Mouse (Mus musculus) embryonic facial prominence, embryonic 15.5 days (tissue): ENCODE results near the gene Plekha6. TPM values are rescaled to one million over a fixed set of nuclear protein-coding genes. Genes with fewer than 3 reads are reported as not detected.

ENCODE experiments used
- ATAC-seq: fragments of 200-750 bp; cut with Nextera tagmentation; 2 replicates; pipeline ENCODE4 v1.8.0; 2017; ENCODE audit warnings: low read depth, moderate TSS enrichment; ENCODE audit not compliant: insufficient number of reproducible peaks, low FRiP score, low TSS enrichment
- H3K27ac ChIP-seq: fragments of 300-500 bp; sonication (generic); replicated peaks from 2 replicates; pipeline ENCODE4 v1.5.1; 2015; ENCODE audit warnings: mild to moderate bottlenecking, inconsistent platforms
- H3K27me3 ChIP-seq: fragments of 300-500 bp; sonication (generic); 2 replicates; pipeline ENCODE4 v1.6.1; 2015; ENCODE audit warnings: inconsistent platforms
- H3K36me3 ChIP-seq: fragments of 300-500 bp; sonication (generic); 2 replicates; pipeline ENCODE4 v1.6.1; 2015; ENCODE audit warnings: mild to moderate bottlenecking, inconsistent platforms
- H3K4me1 ChIP-seq: fragments of 300-500 bp; sonication (generic); 2 replicates; pipeline ENCODE4 v1.6.1; 2015; ENCODE audit warnings: inconsistent platforms
- H3K4me2 ChIP-seq: fragments of 300-500 bp; sonication (generic); replicated peaks from 2 replicates; pipeline ENCODE4 v1.6.1; 2015; ENCODE audit warnings: mild to moderate bottlenecking, inconsistent platforms
- H3K4me3 ChIP-seq: fragments of 300-500 bp; sonication (generic); replicated peaks from 2 replicates; pipeline ENCODE4 v1.5.1; 2015; ENCODE audit warnings: mild to moderate bottlenecking, inconsistent platforms
- H3K9ac ChIP-seq: fragments of 300-500 bp; sonication (generic); 2 replicates; pipeline ENCODE4 v1.6.1; 2015; ENCODE audit warnings: inconsistent platforms
- H3K9me3 ChIP-seq: fragments of 300-500 bp; sonication (generic); replicated peaks from 2 replicates; pipeline ENCODE4 v1.6.1; 2016; ENCODE audit warnings: inconsistent platforms
- WGBS: fragments of 180-500 bp; shearing (Covaris S2); methylation state at CpG from one replicate; pipeline ENCODE4 v1.1.7; 2015; 5-methylcytosine and 5-hydroxymethylcytosine counted together
- polyA plus RNA-seq: library from polyadenylated mRNA; unstranded; fragments of >200 nt; fragmentation: Nextera tagmentation; extraction: Ambion mirVana; gene quantifications from 2 replicates; pipeline ENCODE4 v1.2.1, GENCODE M21; 2015

The Plekha6 gene
- polyA plus RNA-seq, result 7.2 and 7.8 TPM in 2 replicates

DNA sequence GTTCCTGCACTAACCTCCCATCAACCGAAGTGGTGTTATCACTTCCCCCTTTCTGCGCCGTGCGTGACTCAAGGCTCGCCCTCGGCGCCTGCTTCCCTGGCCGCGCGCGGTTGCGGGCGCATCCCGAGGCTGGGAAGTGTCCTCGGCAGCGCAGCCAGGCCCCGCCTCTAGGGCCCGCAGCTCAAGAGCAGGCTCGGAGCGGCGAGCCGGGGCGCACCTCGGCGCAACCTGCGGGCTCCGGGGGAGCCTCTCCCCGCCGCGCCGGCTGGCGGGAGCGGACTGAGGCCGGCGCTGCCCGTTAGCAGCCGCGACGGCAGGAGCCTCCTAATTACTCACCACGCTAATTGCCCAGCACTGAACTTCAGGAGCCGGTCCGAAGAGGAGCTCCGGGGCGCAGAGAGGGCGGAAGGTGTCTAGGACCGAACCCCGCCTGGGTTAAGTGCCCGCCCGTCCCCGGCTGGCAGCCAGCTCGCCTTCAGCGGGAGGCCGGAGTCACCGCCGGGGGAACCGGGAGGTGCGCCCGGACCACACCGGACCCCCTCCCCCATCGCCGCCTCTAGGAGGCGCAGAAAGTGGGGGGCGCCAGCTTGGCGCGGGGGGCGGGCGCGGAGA lies at the start of gene Plekha6:
Plekha6 (plus strand) TSS at position 391 of the 612 bp plus-strand sequence.
- peaks cover 41% of the 10 kb centered on the region for H3K27me3 ChIP-seq
- peak; percentile 36; the same call in 1 of the 2 replicates for ATAC-seq
- H3K4me1 ChIP-seq, result peaks cover 26% of the 10 kb centered on the region
- H3K9me3 ChIP-seq, result no peaks in the 10 kb centered on the region
- H3K27ac ChIP-seq, result no peak within 1 kb of the TSS
- H3K4me3 ChIP-seq, result peak within 1 kb of the TSS; percentile 57
- WGBS, result under 1% methylated on average over 68 of the region's 68 CpGs
- no peaks in the 10 kb centered on the region for H3K36me3 ChIP-seq
- peak within 1 kb of the TSS; percentile 26 for H3K9ac ChIP-seq
- H3K4me2 ChIP-seq, result peak within 1 kb of the TSS; percentile 98

DNA sequence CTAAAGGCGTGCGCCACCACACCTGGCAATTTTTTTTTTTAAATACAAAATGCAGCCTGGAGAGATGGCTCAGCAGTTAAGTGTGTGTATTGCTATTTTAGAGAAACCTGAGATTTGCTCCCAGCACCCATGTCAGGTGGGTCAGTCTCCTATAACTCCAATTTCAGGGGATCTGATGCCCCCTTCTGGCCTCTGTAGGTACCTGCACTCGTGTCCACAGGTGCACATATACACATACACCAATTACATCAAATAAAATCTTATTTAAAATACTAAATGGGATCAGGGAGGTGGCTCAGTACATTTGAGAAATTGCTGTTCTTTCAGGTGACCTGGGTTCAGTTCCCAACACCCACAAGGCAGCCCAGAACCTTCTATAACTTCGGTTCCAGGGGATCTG lies 47.9 kb upstream of the Plekha6 start:
- ATAC-seq, result no peak
- no peak overlapping the region for H3K4me2 ChIP-seq
- no peak overlapping the region for H3K9ac ChIP-seq
- H3K9me3 ChIP-seq, result no peaks in the 10 kb centered on the region
- no peaks in the 10 kb centered on the region for H3K27me3 ChIP-seq
- no peaks in the 10 kb centered on the region for H3K36me3 ChIP-seq
- 0 out of 2 replicates have a peak, but pooled peaks cover 12% of the 10 kb centered on the region for H3K4me1 ChIP-seq
- H3K4me3 ChIP-seq, result no peak overlapping the region
- no peak overlapping the region for H3K27ac ChIP-seq
- 90% methylated on average over 4 of the region's 4 CpGs for WGBS

DNA sequence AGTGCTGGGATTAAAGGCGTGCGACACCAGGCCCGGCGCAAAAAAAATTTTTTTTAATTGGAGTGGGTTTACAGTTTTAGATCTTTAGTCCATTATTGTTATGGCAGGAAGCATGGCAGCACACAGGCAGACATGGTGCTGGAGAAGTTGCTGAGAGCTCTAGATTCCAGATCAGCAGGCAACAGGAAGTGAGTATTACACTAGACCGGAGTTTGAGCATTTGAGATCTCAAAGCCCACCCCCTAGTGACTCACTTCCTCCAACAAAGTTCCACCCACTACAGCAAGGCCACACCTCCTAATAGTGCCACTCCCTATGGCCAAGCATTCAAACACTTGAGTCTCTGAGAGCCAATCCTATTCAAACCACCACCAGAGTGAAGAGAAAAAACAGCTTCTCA lies 45.9 kb upstream of the Plekha6 start:
- Histone ChIP-seq H3K4me1 (0 out of 2 replicates have a peak, but pooled peaks cover 12% of the 10 kb centered on the region), H3K27ac (no peak overlapping the region), H3K4me2 (no peak overlapping the region), H3K9me3 (no peaks in the 10 kb centered on the region), H3K36me3 (no peaks in the 10 kb centered on the region), H3K9ac (no peak overlapping the region), H3K27me3 (no peaks in the 10 kb centered on the region), H3K4me3 (no peak overlapping the region)
- 89% methylated on average over 5 of the region's 5 CpGs for WGBS
- no peak for ATAC-seq

DNA sequence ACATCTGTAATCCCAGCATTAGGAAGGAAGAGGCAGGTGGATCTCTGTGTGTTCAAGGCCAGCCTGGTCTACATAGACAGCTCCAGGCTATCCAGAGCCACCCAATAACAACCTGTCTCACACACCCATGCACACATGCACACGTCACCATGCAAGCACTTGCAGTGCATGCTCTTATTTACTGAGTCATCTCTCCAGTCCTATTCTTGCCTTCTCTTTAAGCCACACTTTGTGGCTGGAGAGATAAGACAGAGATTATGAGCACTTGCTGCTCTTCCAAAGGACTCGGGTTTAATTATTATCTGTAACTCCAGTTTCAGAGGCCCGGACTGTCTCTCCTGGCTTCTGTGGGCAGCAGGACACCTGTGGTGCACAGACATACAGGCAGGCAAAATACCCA lies 45.2 kb upstream of the Plekha6 start:
- 78% methylated on average over 3 of the region's 3 CpGs for WGBS
- ATAC-seq, result no peak
- Histone ChIP-seq H3K4me2 (no peak overlapping the region), H3K36me3 (no peaks in the 10 kb centered on the region), H3K27ac (no peak overlapping the region), H3K4me3 (no peak overlapping the region), H3K9me3 (no peaks in the 10 kb centered on the region), H3K4me1 (0 out of 2 replicates have a peak, but pooled peaks cover 12% of the 10 kb centered on the region), H3K9ac (no peak overlapping the region), H3K27me3 (no peaks in the 10 kb centered on the region)

DNA sequence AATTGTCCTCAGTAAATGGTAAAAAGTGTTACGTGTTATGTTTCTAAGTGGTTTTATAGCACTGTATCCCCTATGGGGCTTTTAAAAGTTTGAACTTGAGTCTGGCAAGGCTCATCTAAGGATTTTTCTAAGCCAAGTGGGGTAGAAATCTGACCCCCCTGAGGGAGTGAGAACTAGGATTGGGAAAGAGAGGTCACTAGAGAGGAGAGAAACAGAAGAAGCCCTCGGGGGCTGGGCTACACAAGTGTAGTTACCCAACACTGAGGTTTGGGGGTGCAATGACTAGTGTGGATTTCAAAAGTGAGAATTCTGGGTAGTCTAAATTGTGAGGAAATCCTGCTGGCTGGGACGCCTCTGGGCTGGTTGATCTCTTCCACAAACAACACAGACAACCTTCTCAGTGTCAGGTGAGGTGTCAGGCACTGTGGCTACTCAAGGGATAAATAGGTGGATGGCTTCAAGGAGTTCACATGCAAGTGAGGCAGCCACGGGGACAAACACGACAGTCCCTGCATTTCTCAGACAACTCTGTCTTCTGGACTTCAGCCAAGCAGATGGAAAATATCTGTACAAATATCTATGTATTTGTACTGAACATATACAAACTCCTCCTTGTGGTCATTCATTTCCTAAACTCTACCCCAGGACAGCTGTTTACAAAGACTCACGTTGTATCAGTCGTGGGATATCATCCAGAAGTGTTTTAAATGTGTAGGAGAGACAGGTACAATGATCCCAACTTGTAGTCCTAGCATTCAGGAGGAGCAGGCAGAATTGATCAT lies 43.9 kb upstream of the Plekha6 start:
- Histone ChIP-seq H3K27ac (0 out of 2 replicates have a peak overlapping the region, but pooled peaks have one; percentile 17), H3K27me3 (no peaks in the 10 kb centered on the region), H3K4me1 (0 out of 2 replicates have a peak, but pooled peaks cover 12% of the 10 kb centered on the region), H3K4me2 (no peak overlapping the region), H3K9me3 (no peaks in the 10 kb centered on the region), H3K36me3 (no peaks in the 10 kb centered on the region), H3K9ac (no peak overlapping the region), H3K4me3 (no peak overlapping the region)
- peak; percentile 61 for ATAC-seq
- 29% methylated on average over 7 of the region's 7 CpGs for WGBS

DNA sequence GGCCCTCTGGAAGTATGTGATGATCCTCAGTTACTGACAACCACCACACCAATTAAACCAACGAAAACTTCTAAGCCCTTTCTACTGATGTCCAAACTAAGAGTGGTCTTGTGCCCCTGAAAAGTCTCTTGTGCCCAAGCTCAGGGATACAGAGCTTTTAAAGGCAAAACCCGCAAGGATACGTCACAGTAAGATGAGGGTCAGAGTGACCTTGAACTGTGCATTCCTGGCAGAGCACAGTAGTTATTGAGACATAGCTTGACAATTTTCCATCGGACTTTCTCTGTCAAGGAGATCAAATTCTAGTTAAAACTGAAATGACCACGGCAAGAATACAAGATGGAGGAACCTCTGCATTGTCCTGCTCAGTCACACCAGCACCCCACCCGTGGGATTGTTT lies 42.8 kb upstream of the Plekha6 start:
- Histone ChIP-seq H3K9me3 (no peaks in the 10 kb centered on the region), H3K27ac (no peak overlapping the region), H3K4me2 (no peak overlapping the region), H3K9ac (no peak overlapping the region), H3K4me1 (0 out of 2 replicates have a peak, but pooled peaks cover 12% of the 10 kb centered on the region), H3K27me3 (no peaks in the 10 kb centered on the region), H3K36me3 (no peaks in the 10 kb centered on the region), H3K4me3 (no peak overlapping the region)
- no peak for ATAC-seq
- 58% methylated on average over 6 of the region's 6 CpGs for WGBS

DNA sequence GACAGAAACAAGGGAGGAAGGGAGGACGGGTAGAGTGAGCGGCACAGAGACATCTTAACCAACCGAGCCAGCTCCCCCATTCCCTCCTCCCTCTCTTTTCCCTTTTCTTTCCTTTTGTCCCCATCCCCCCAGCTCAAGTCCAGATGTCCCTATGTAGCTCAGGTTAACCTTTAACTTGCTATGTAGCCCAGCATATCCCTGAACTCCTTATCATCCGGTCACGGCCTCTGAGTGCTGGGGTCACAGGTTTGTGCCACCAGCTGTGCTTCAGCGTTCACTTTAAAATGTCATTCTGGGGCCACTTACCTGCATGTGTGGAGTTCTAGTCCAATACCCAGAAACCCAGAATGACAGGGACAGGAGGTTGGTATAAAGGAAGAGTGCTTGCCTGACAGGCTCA lies 39.9 kb upstream of the Plekha6 start:
- Histone ChIP-seq H3K4me2 (no peak overlapping the region), H3K4me1 (0 out of 2 replicates have a peak, but pooled peaks cover 12% of the 10 kb centered on the region), H3K4me3 (no peak overlapping the region), H3K9me3 (no peaks in the 10 kb centered on the region), H3K27ac (no peak overlapping the region), H3K9ac (no peak overlapping the region), H3K27me3 (no peaks in the 10 kb centered on the region), H3K36me3 (no peaks in the 10 kb centered on the region)
- WGBS, result 83% methylated on average over 6 of the region's 6 CpGs
- no peak for ATAC-seq

DNA sequence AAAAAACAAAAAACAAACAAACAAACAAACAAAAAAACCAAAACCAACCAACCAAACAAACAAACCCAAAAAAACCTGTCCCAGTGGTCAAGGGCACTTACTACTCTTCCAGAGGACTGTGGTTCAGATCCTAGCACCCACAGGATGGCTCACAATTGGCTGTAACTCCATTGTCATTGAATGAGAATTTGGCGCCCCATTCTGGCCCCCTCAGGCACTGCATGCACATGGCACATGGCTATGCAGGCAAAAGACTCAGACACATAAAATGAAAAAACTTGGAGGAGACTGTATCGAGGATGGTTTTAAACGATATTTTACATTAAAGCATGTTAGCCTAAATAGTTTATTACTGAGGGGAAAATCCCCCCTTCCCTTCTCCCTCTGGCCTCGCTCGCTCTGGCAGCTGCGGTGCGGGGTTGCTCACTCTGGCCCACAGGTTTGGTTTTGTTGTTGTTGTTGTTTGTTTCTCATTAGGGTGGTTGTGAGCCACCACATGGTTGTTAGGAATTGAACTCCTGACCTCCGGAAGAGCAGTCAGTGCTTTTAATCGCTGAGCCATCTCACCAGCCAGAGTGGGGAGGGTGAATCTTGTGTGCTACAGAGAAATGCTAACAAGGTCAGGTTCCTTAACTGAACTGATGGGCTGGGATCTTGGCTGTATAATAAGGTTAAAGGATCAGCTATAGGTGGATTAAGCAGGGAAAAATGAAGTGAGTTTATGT lies 38.2 kb upstream of the Plekha6 start:
- no peaks in the 10 kb centered on the region for H3K9me3 ChIP-seq
- H3K27ac ChIP-seq, result no peak overlapping the region
- 85% methylated on average over 9 of the region's 9 CpGs for WGBS
- H3K36me3 ChIP-seq, result no peaks in the 10 kb centered on the region
- ATAC-seq, result no peak
- H3K4me2 ChIP-seq, result no peak overlapping the region
- H3K9ac ChIP-seq, result no peak overlapping the region
- H3K4me3 ChIP-seq, result no peak overlapping the region
- H3K27me3 ChIP-seq, result no peaks in the 10 kb centered on the region
- peaks cover 12% of the 10 kb centered on the region; the same call in 1 of the 2 replicates for H3K4me1 ChIP-seq

DNA sequence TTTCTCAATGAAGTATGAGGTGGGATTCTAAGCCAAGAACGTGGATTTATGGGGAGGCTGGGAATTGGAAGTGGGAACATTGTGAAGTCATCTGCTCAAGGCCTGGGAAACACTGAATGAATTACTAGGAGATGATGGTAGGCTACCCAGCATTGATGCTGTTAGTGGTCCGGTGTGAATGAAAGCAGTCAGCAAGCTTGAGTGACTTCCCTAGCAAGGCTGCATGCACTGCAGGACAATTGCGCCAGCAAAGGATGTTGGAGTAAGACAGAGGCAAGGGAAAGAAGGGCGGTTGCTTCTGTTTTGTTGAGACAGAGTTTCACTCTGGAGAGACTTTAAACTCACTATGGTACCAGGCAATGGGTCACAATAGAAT lies 37.7 kb upstream of the Plekha6 start:
- peaks cover 12% of the 10 kb centered on the region; the same call in 1 of the 2 replicates for H3K4me1 ChIP-seq
- no peak overlapping the region for H3K4me3 ChIP-seq
- H3K9me3 ChIP-seq, result no peaks in the 10 kb centered on the region
- no peaks in the 10 kb centered on the region for H3K36me3 ChIP-seq
- WGBS, result 71% methylated on average over 4 of the region's 4 CpGs
- no peak for ATAC-seq
- H3K9ac ChIP-seq, result no peak overlapping the region
- no peak overlapping the region for H3K27ac ChIP-seq
- no peaks in the 10 kb centered on the region for H3K27me3 ChIP-seq
- H3K4me2 ChIP-seq, result no peak overlapping the region

DNA sequence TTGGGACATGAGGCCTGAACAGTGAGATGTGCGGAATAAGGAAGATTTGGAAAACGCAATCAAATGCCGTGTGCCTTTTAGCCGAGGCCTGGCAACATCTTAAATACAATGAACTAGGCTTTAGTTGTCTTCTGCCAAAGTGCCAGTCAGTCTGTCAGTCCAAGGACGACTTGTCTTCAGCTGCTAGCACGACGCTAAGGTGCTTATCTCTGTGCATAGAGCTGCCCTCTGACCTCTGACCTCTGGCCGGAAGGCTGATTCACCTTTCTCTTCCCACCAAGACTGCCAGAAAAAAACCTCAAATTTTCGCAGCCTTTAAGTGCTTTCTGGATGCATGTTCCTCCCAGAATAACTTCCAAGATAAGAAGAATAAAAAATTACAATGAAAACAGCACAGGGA lies 36.7 kb upstream of the Plekha6 start:
- WGBS, result 59% methylated on average over 9 of the region's 9 CpGs

More for the DNA sequence above, 36.7 kb upstream of the Plekha6 start:
- H3K9me3 ChIP-seq, result no peaks in the 10 kb centered on the region
- peaks cover 12% of the 10 kb centered on the region; the same call in 1 of the 2 replicates for H3K4me1 ChIP-seq
- no peak overlapping the region for H3K4me2 ChIP-seq
- no peak overlapping the region for H3K27ac ChIP-seq
- ATAC-seq, result no peak
- no peaks in the 10 kb centered on the region for H3K36me3 ChIP-seq
- no peaks in the 10 kb centered on the region for H3K27me3 ChIP-seq
- H3K9ac ChIP-seq, result no peak overlapping the region
- no peak overlapping the region for H3K4me3 ChIP-seq
